Mouse (Mus musculus) megakaryocyte, embryonic 14.5 days (primary cell): Measurements from ENCODE around the gene Adcy6.

Experiments
- FLI1 ChIP-seq: IDR thresholded peaks from 2 replicates; pipeline ENCODE4 v1.6.1; 2012; ENCODE audit warnings: low read length, inconsistent platforms, mixed read lengths
- GATA1 ChIP-seq: IDR thresholded peaks from 3 replicates; pipeline ENCODE4 v1.6.1; 2012; ENCODE audit warnings: mixed read lengths, low read length, inconsistent platforms, borderline replicate concordance

DNA sequence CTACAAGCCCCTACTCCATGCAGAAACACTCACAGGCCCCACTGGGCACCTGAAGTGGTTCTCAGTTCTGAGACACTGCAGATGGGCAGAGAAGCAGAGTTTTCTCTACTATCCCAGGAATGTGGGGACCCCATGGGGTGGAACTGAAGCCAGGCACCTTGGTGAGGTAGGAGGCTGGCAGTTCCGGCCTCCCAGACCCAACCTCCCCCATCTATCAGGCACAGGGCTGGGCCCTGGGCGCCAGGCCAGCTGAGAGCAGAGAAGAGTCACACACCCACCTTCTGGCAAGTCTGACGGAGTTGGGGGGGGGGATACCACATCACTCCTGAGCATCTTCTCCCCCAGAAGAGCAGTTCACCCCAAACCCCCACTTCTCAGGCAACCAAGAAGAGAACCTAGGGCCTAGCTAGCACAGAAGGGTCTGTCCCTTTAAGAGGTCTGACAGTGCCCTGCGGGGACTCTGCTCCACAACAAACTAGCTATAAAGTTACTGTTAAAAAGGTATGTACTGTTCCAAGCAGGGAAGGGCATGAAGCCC is 6.9 kb downstream of the Adcy6 start:
- TF ChIP-seq GATA1 (no peak), FLI1 (no peak)
